Mouse (Mus musculus) right cerebral cortex, postnatal 14 days (tissue): ENCODE measurements around the gene Tmem145.
A peak's percentile ranks its signal among the peaks of the same experiment; 100 is the strongest.

Experiments
- DNase-seq: peaks from one replicate; pipeline ENCODE4 v3.0.0; 2022

The Tmem145 gene

DNA sequence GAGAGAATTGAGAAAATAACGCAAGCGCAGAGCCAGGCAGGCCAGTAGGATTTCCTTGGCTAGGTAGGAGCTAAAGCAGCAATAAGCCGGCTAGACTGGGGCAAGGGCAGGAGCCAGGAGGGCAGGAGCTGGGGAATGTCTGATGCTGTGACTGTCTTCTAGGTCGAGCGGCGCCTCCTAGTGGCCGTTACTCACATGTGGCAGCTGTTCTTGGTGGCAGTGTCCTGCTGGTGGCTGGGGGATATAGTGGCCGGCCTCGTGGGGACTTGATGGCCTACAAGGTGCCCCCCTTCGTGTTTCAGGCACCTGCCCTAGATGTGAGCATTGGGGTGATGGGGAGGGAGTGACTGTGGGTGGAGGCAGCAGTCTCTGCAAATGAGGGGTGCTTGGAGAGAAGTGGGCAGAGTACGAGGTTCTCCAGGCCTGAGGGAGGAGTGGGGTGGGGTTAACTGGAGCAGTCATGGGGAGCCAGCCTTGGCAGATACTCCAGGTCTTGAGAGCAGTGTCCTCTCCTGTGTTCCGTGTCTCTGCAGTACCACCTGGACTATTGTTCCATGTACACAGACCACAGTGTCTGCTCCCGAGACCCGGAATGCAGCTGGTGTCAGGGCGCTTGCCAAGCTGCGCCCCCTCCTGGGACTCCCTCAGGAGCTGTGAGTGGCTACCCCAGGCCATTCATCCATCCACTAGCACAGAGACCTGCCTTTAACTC, 27.8 kb downstream of the Tmem145 start:
- DNase-seq: peak; percentile 79

DNA sequence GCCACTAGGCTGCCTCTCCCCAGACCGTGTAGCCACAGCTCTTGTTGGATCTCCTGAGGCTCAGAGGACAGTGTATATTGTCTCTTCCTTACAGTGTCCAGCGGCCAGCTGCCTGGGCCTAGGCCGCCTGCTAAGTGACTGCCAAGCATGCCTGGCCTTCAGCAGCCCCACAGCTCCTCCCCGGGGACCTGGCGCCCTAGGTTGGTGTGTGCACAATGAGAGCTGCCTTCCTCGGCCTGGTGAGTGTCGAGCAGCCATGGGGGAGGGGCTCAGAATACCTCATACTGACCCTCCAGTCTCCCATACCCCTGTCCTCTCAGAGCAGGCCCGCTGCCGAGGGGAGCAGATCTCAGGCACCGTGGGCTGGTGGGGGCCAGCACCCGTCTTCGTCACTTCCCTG, 28.6 kb downstream of the Tmem145 start:
- no peak for DNase-seq

DNA sequence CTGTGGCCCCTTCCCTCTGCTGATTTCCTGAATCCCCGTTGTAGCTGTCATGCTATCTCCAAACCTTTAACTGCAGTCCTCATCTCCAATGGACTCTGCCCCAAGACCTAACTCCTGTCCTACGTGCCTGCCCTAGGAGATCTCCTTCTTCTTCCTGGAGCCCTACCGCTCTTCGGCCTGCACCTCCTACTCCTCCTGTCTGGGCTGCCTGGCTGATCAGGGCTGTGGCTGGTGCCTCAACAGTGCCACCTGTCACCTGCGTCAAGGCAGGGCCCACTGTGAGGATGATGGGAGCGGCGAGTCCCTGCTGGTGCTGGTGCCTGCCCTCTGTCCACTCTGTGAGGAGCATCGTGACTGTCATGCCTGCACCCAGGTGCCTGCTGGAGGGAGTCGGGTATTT, 33.4 kb downstream of the Tmem145 start:
- DNase-seq: no peak

DNA sequence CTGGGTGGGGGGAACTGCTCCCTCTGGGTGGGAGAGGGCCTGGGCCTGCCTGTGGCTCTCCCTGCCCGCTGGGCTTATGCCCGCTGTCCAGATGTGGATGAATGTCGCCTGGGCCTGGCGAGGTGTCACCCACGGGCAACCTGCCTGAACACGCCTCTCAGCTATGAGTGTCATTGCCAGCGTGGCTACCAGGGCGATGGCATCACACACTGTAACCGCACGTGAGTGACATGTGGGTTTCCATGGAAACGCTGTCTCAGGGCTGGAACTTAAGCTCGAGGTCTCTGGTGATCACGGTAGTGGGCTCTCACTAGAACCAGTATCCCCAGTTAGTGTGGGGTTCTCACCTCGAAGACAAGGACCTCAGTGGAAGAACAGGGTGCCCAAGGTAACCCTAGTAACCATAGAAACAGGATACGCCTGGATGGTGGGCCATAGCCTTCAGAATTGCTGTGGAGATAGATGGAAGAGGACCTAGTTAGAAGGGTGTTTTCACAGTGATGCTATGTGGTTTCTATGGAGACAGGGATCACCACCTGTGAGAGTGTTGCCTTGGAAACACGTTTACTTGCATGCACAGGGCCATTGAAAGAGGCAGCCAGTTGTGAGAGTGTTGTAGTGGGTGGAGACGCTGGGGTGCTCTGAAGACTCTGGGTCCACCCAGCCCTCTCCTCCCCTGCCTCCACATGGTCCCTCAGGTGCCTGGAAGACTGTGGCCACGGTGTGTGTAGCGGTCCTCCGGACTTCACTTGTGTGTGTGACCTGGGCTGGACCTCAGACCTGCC, 35.3 kb downstream of the Tmem145 start:
- no peak for DNase-seq

DNA sequence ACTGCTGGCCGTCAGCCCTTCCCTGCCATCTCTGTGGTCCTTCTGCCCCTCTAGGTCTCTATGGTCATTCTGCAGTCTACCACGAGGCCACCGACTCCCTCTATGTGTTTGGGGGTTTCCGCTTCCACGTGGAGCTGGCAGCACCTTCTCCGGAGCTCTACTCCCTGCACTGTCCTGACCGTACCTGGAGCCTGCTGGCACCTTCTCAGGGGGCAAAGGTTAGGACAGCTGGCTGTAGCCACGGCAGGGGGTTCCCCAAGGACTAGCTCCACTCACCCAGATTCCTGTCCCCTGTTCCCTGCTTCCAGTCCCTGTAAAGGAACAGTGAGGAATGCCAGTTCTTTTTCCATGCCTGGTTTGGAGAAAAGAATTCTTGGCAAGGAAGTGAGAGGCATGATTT, 43.0 kb downstream of the Tmem145 start:
- DNase-seq: no peak

DNA sequence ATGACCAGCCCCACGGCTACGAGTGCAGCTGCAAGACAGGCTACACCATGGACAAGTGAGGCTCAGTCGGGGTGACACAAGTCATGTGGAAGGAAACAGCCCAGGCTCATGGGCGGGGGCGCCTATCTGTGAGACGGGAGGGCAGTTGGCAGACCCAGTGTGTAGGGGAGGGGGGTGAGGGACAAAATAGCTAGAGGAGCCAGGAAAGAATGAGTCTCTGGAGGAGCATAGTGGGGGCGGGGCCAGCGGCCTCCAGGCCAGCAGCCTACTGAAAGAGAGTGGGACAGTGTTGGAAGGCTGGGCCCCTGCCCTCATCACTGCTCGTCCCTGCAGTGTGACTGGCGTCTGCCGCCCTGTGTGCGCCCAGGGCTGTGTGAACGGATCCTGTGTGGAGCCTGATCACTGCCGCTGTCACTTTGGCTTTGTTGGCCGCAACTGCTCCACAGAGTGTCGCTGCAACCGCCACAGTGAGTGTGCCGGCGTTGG, 52.9 kb downstream of the Tmem145 start:
- DNase-seq: no peak

DNA sequence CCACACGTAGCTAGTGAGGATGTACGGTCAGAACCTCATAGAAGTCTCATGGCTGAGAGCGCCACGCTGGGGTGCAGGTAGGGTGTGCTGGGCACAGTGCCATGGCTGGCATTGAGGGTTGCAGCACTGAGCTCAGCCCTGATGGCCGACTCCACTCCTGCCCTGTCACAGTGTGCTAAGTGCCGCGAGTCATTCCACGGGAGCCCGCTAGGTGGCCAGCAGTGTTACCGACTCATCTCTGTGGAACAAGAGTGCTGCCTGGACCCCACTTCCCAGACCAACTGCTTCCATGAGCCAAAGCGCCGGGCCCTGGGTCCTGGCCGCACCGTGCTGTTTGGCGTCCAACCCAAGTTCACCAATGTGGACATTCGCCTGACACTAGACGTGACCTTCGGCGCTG, 57.2 kb downstream of the Tmem145 start:
- DNase-seq: no peak

DNA sequence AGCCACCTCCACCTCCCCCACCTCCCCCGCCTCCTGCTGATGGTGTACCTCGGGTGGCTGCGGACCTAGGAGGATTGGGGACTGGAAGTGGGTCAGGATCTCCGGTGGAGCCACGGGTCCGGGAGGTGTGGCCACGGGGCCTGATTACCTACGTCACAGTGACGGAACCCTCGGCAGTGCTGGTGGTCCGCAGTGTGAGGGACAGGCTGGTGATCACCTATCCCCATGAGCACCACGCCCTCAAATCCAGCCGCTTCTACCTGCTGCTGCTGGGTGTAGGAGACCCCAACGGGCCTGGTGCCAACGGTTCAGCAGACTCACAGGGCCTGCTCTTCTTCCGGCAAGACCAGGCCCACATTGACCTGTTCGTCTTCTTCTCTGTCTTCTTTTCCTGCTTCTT, 57.7 kb downstream of the Tmem145 start:
- no peak for DNase-seq
